Mouse (Mus musculus) limb, embryonic 15.5 days (tissue): ENCODE measurements around the gene Hmga1. TPM values are rescaled to one million over a fixed set of nuclear protein-coding genes. Genes with fewer than 3 reads are reported as not detected.

ENCODE experiments used
- ATAC-seq: fragments of 200-750 bp; cut with Nextera tagmentation; 2 replicates; pipeline ENCODE4 v1.8.0; 2017; ENCODE audit warnings: low read depth, moderate TSS enrichment; ENCODE audit not compliant: insufficient number of reproducible peaks, low FRiP score, low TSS enrichment
- H3K27ac ChIP-seq: fragments of 300-500 bp; sonication (generic); 2 replicates; pipeline ENCODE4 v1.5.1; 2015; ENCODE audit warnings: moderate library complexity, mild to moderate bottlenecking, inconsistent platforms
- H3K27me3 ChIP-seq: fragments of 300-500 bp; sonication (generic); 2 replicates; pipeline ENCODE4 v1.6.1; 2015; ENCODE audit warnings: inconsistent platforms
- H3K36me3 ChIP-seq: fragments of 300-500 bp; sonication (generic); 2 replicates; pipeline ENCODE4 v1.6.1; 2015; ENCODE audit warnings: inconsistent platforms
- H3K4me1 ChIP-seq: fragments of 300-500 bp; sonication (generic); 2 replicates; pipeline ENCODE4 v1.6.1; 2015; ENCODE audit warnings: inconsistent platforms
- H3K4me2 ChIP-seq: fragments of 300-500 bp; sonication (generic); 2 replicates; pipeline ENCODE4 v1.6.1; 2015; ENCODE audit warnings: mild to moderate bottlenecking, inconsistent platforms
- H3K4me3 ChIP-seq: fragments of 300-500 bp; sonication (generic); 2 replicates; pipeline ENCODE4 v1.5.1; 2015; ENCODE audit warnings: mild to moderate bottlenecking, inconsistent platforms
- H3K9ac ChIP-seq: fragments of 300-500 bp; sonication (generic); 2 replicates; pipeline ENCODE4 v1.6.1; 2015; ENCODE audit warnings: inconsistent platforms
- H3K9me3 ChIP-seq: fragments of 300-500 bp; sonication (generic); 2 replicates; pipeline ENCODE4 v1.6.1; 2016; ENCODE audit warnings: inconsistent platforms
- WGBS: fragments of 180-500 bp; shearing (Covaris S2); methylation state at CpG from one replicate; pipeline ENCODE4 v1.1.7; 2015; 5-methylcytosine and 5-hydroxymethylcytosine counted together
- polyA plus RNA-seq: library from polyadenylated mRNA; unstranded; fragments of >200 nt; fragmentation: Nextera tagmentation; extraction: Ambion mirVana; gene quantifications from 2 replicates; pipeline ENCODE4 v1.2.1, GENCODE M21; 2015

Hmga1 gene
- polyA plus RNA-seq, 1 experiment from 2014 or later: 161 TPM

GRCm38 (mm10) chr17:27513279-27513915 lies 42.9 kb upstream of the Hmga1 start:
- under 1% methylated on average over 65 of the region's 66 CpGs for WGBS
- H3K27me3 ChIP-seq: peaks cover 97% of the 10 kb centered on the region
- H3K9ac ChIP-seq: peak overlapping the region; percentile 31; the same call in 1 of the 2 replicates
- no peak overlapping the region for H3K27ac ChIP-seq
- H3K4me3 ChIP-seq: peak overlapping the region; percentile 54
- peak overlapping the region; percentile 100 for H3K4me2 ChIP-seq
- ATAC-seq: no peak
- H3K4me1 ChIP-seq: peaks cover 25% of the 10 kb centered on the region
- no peaks in the 10 kb centered on the region for H3K9me3 ChIP-seq
- no peaks in the 10 kb centered on the region for H3K36me3 ChIP-seq

GRCm38 (mm10) chr17:27513916-27514762 lies 42.2 kb upstream of the Hmga1 start:
- Histone ChIP-seq H3K9me3 (no peaks in the 10 kb centered on the region), H3K9ac (no peak overlapping the region), H3K4me2 (peak overlapping the region; percentile 100), H3K4me1 (peaks cover 25% of the 10 kb centered on the region), H3K4me3 (peak overlapping the region; percentile 54), H3K27me3 (peaks cover 97% of the 10 kb centered on the region), H3K27ac (no peak overlapping the region), H3K36me3 (no peaks in the 10 kb centered on the region)
- ATAC-seq: no peak
- 33% methylated on average over 27 of the region's 27 CpGs for whole genome bisulfite sequencing

GRCm38 (mm10) chr17:27518296-27518695 lies 38.0 kb upstream of the Hmga1 start:
- peaks cover 89% of the 10 kb centered on the region for H3K27me3 ChIP-seq
- H3K9ac ChIP-seq: no peak overlapping the region
- no peak overlapping the region for H3K4me3 ChIP-seq
- peaks cover 12% of the 10 kb centered on the region for H3K4me1 ChIP-seq
- no peak for ATAC-seq
- no peaks in the 10 kb centered on the region for H3K36me3 ChIP-seq
- no peak overlapping the region for H3K27ac ChIP-seq
- H3K9me3 ChIP-seq: no peaks in the 10 kb centered on the region
- 27% methylated on average over 9 of the region's 9 CpGs for WGBS
- H3K4me2 ChIP-seq: no peak overlapping the region

GRCm38 (mm10) chr17:27518700-27519595 lies 37.3 kb upstream of the Hmga1 start:
- no peaks in the 10 kb centered on the region for H3K36me3 ChIP-seq
- H3K9ac ChIP-seq: no peak overlapping the region
- H3K27me3 ChIP-seq: peaks cover 82% of the 10 kb centered on the region
- WGBS: 54% methylated on average over 15 of the region's 15 CpGs
- H3K4me3 ChIP-seq: no peak overlapping the region
- H3K4me2 ChIP-seq: no peak overlapping the region
- peaks cover 5% of the 10 kb centered on the region for H3K4me1 ChIP-seq
- no peaks in the 10 kb centered on the region for H3K9me3 ChIP-seq
- ATAC-seq: no peak
- H3K27ac ChIP-seq: no peak overlapping the region

GRCm38 (mm10) chr17:27520557-27520956 lies 35.7 kb upstream of the Hmga1 start:
- under 1% methylated on average over 27 of the region's 27 CpGs for WGBS
- Histone ChIP-seq H3K9me3 (0 out of 2 replicates have a peak, but pooled peaks cover 1% of the 10 kb centered on the region), H3K27me3 (peaks cover 66% of the 10 kb centered on the region), H3K27ac (no peak overlapping the region), H3K4me3 (no peak overlapping the region), H3K4me2 (peak overlapping the region; percentile 22; the same call in 1 of the 2 replicates), H3K4me1 (peaks cover 4% of the 10 kb centered on the region), H3K36me3 (no peaks in the 10 kb centered on the region), H3K9ac (no peak overlapping the region)
- no peak for ATAC-seq

- H3K4me1 ChIP-seq: peaks cover 4% of the 10 kb centered on the region
- H3K4me2 ChIP-seq: peak within 1 kb of the TSS; percentile 22; the same call in 1 of the 2 replicates
- H3K27me3 ChIP-seq: peaks cover 60% of the 10 kb centered on the region
Measured at GRCm38 (mm10) chr17:27521303-27521702, 35.0 kb upstream of the Hmga1 start, which contains the start of gene Grm4. Grm4 (minus strand) TSS chr17:27521403.

GRCm38 (mm10) chr17:27523121-27523520 lies 33.2 kb upstream of the Hmga1 start:
- Histone ChIP-seq H3K27me3 (peaks cover 42% of the 10 kb centered on the region), H3K4me1 (peaks cover 4% of the 10 kb centered on the region), H3K4me2 (no peak overlapping the region), H3K9ac (no peak overlapping the region), H3K36me3 (no peaks in the 10 kb centered on the region), H3K27ac (no peak overlapping the region), H3K9me3 (0 out of 2 replicates have a peak, but pooled peaks cover 3% of the 10 kb centered on the region), H3K4me3 (no peak overlapping the region)
- WGBS: 55% methylated on average over 7 of the region's 7 CpGs
- no peak for ATAC-seq

More at GRCm38 (mm10) chr17:27521303-27521702, 35.0 kb upstream of the Hmga1 start, which contains the start of gene Grm4:
- no peak within 1 kb of the TSS for H3K9ac ChIP-seq
- no peak for ATAC-seq
- no peak within 1 kb of the TSS for H3K4me3 ChIP-seq
- H3K27ac ChIP-seq: no peak within 1 kb of the TSS
- WGBS: 70% methylated on average over 5 of the region's 5 CpGs
- 0 out of 2 replicates have a peak, but pooled peaks cover 3% of the 10 kb centered on the region for H3K9me3 ChIP-seq
- no peaks in the 10 kb centered on the region for H3K36me3 ChIP-seq

- Histone ChIP-seq H3K27me3 (peaks cover 3% of the 10 kb centered on the region), H3K4me1 (no peaks in the 10 kb centered on the region), H3K4me3 (no peak overlapping the region), H3K9me3 (0 out of 2 replicates have a peak, but pooled peaks cover 3% of the 10 kb centered on the region), H3K4me2 (no peak overlapping the region), H3K9ac (no peak overlapping the region), H3K27ac (no peak overlapping the region), H3K36me3 (no peaks in the 10 kb centered on the region)
- ATAC-seq: no peak
- 74% methylated on average over 6 of the region's 6 CpGs for WGBS
Measured at GRCm38 (mm10) chr17:27527188-27527587, 29.1 kb upstream of the Hmga1 start.

GRCm38 (mm10) chr17:27528030-27528429 lies 28.3 kb upstream of the Hmga1 start:
- Histone ChIP-seq H3K9ac (no peak overlapping the region), H3K4me3 (no peak overlapping the region), H3K36me3 (no peaks in the 10 kb centered on the region), H3K9me3 (0 out of 2 replicates have a peak, but pooled peaks cover 3% of the 10 kb centered on the region), H3K27me3 (no peaks in the 10 kb centered on the region), H3K4me2 (no peak overlapping the region), H3K27ac (no peak overlapping the region), H3K4me1 (no peaks in the 10 kb centered on the region)
- 59% methylated on average over 8 of the region's 8 CpGs for WGBS
- no peak for ATAC-seq

- Histone ChIP-seq H3K9me3 (0 out of 2 replicates have a peak, but pooled peaks cover 3% of the 10 kb centered on the region), H3K4me1 (no peaks in the 10 kb centered on the region), H3K27ac (no peak overlapping the region), H3K4me2 (no peak overlapping the region), H3K27me3 (no peaks in the 10 kb centered on the region), H3K4me3 (no peak overlapping the region), H3K36me3 (no peaks in the 10 kb centered on the region), H3K9ac (no peak overlapping the region)
- 67% methylated on average over 5 of the region's 5 CpGs for WGBS
- ATAC-seq: no peak
Measured at GRCm38 (mm10) chr17:27528767-27529166, 27.5 kb upstream of the Hmga1 start.

- Histone ChIP-seq H3K36me3 (no peaks in the 10 kb centered on the region), H3K9me3 (no peaks in the 10 kb centered on the region), H3K4me1 (peaks cover 2% of the 10 kb centered on the region; the same call in 1 of the 2 replicates), H3K27me3 (no peaks in the 10 kb centered on the region), H3K27ac (no peak overlapping the region), H3K9ac (no peak overlapping the region), H3K4me2 (no peak overlapping the region), H3K4me3 (no peak overlapping the region)
- 82% methylated on average over 8 of the region's 8 CpGs for WGBS
- ATAC-seq: no peak
Measured at GRCm38 (mm10) chr17:27532095-27532494, 24.2 kb upstream of the Hmga1 start.
